Mouse (Mus musculus) T-helper 17 cell (primary cell): ENCODE measurements around the gene Washc4.

ENCODE experiments used
- in situ Hi-C, 2 experiments: fragments of 300-600 bp; cut with MboI, MseI; formaldehyde crosslinking; loops; 1 replicate in 1 of 2; 2 replicates in 1 of 2; pipeline ENCODE4 v1.15.1; 2025; ENCODE audit warnings: high pct_unique_total_duplicates in 2 of 2

Gene Washc4

DNA sequence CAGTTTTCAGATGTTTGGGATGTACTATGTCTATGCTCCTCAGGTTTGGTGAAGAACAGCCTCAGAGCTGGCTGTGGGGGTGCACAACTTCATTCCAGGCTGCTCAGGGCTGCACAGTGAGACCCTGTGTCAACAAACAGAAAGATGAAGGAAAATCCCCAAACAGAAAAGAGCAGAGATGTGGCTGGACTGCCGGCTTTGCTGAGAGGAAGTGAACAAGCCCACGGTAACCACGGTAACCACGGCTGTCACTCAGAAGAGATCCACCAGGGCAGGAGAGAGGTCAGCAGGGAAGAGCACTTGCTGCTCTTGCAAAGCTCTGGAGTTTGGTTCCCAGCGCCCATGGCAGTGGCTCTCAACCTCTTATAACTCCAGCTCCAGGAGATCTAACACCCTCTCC is 90.9 kb downstream of the Washc4 start:
- in situ Hi-C loops: no loop called here

DNA sequence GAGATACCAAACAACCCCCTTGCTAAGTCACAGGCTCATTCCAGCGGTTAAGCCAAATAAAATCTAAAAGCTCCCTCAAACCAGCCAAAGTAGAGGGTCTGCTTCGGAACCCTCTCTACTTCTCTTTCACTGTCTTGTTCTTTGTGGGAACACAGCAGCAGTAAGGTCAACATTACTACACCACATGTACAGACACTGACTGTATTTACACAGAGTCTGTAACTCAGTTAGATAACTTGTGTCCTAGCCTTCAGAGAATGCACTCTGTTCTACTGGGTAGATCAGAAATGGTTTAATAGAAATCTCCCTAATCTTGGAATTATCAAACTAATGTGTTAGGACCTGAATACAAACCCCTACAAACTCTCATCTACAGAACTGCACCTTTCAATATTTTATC is 92.6 kb downstream of the Washc4 start:
- in situ Hi-C loops: no loop called here

DNA sequence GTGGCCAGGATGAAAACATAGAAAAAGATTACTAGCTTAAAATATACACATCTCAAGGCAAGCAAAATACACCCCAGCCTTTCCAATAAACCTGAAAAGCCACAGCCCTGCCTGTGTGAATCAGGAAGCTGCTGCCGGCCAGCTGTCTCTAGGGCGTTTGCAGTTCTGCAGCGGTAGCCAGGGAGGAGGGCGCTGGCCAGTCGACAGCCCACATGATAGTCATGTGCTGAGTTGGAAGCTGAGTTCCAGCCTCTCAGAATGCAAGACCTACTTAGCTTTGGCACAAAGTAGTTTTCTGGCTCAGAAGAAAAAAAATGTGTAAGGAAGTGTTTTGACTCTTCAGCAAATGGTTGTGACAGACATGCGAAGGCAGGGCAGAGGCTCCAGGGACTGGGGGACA is 93.7 kb downstream of the Washc4 start:
- in situ Hi-C loops: no loop called here

DNA sequence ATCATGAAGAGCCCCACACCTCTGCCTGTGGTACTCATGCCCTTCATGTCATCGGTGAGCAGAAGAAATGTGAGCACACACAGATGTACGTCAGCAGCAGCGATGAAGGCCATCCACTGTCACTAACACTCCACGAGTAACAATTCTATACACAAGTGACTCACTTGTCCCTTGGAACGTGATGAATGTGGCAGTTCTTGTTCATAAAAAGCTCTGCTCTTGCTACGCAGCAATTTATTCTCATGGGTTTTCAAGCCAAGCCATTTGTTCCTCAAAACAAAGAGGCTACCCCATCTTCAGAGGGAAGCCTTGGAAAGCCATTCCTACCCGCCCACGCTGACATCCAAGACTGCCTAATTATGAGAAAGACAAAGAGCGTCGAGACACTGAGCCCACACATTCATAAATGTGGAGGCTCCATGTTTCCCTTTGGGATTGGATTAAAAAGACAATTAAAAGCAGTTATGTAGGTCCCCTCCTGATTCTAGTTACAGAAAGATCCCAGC is 96.4 kb downstream of the Washc4 start:
- in situ Hi-C loops: no loop called here

DNA sequence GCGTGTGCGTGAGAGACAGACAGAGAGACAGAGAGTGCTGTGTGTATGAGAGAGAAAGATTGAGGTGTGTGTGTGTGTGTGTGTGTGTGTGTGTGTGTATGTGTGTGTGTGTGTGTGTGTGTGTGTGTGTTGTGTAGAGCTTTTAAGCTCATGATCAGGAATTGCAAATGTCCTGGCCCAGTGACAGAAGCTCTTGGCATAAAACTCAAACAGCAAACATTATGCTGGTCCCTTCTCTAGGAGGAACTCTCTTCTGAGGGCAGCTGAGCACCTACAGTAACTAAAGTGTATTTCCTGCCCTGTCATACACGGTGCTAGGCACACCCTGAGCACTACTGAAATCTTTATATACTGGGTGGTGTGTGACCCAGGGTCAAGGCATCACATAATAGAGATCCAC is 98.1 kb downstream of the Washc4 start:
- in situ Hi-C loops: no loop called here

DNA sequence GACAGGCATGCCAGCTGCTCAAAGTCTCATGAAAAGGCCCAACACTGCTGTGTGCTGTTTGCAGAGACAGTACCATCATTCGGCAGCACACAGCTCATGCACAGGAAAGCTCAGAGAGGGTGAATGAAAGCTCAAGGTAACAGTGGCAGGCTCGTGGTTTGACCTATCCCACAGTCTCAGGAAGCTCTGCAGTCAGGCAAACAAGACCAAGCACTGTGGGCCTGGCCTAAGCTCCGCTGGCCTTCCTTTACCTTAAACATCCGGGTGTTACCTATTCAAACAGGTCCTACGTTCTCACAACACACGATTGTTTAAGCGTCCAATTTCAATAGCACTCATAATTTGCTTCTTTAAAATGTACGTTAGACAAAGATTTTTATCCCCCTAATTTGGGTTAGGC is 100.6 kb downstream of the Washc4 start:
- in situ Hi-C loops: no loop called here

DNA sequence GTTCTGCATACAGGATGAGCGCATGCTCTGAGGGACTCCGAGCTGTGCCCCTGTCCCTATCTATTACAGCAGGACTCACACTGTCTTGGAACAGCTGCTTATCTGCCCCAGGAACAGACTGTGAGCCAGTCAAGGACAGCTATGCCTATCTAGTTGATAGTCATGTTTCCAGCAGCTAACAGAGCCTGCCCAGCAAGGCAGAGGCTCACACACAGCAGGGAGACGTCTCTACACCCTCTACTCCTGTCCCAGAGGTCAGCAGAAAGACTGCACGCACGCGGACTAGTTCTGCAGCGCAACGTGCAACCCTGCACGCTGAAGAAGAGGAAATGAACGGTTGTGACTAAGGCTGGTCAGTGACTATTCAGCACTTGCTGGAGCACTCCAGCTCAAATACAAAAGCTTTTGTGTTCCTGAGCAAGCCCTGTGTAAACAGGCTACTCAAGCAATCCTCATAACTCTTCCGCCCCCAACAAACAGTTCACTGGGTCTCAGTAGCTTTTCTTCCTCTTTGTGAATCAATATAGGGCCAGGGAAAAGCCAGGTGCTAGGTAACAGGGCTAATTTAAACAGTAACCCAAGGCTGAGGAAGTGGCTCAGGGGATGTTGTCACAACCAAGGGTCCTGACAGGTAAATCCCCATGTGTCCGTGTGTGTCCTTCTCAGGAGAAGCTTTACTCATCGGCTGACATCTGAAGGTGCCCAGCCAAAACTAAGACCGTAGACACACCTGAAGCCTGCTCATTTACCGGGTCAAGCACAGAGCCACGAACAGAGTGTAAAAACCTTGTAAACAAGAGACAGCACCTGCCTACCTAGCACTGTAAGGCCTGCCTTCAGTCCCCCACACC is 101.5 kb downstream of the Washc4 start:
- in situ Hi-C loops: no loop called here

DNA sequence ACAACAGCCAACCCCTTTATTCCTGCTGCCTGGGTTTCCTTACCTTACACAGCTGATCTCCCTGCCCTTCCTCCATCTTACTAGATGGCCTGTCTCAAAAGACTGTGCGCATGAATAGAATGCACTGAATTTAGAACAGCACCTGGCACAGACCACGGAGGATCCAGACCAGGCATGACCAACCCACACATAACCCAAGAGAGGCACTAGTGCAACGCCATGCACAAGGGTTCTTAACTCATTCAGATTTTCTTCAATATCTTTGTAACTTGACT is 102.1 kb downstream of the Washc4 start:
- in situ Hi-C loops: no loop called here
